Mouse (Mus musculus) intestine, embryonic 16.5 days (tissue): ENCODE measurements around the gene Clint1. TPM values are rescaled to one million over a fixed set of nuclear protein-coding genes. Genes with fewer than 3 reads are reported as not detected.
A peak's percentile ranks its signal among the peaks of the same experiment; 100 is the strongest.

Experiments used
- ATAC-seq: fragments of 200-750 bp; cut with Nextera tagmentation; 2 replicates; pipeline ENCODE4 v1.8.0; 2017; ENCODE audit warnings: moderate TSS enrichment, moderate library complexity
- H3K27ac ChIP-seq: fragments of 300-500 bp; sonication (generic); 2 replicates; pipeline ENCODE4 v1.5.1; 2014; ENCODE audit warnings: mild to moderate bottlenecking, low read length
- H3K27me3 ChIP-seq: fragments of 300-500 bp; sonication (generic); replicated peaks from 2 replicates; pipeline ENCODE4 v1.6.1; 2014; ENCODE audit warnings: low read length, control low read depth, mixed read lengths; ENCODE audit not compliant: control insufficient read depth, insufficient read depth
- H3K36me3 ChIP-seq: fragments of 300-500 bp; sonication (generic); 2 replicates; pipeline ENCODE4 v1.6.1; 2014; ENCODE audit warnings: low read length, control low read depth; ENCODE audit not compliant: control insufficient read depth, insufficient read depth
- H3K4me1 ChIP-seq: fragments of 300-500 bp; sonication (generic); 2 replicates; pipeline ENCODE4 v1.6.1; 2014; ENCODE audit warnings: low read length, control low read depth, mixed read lengths; ENCODE audit not compliant: control insufficient read depth, insufficient read depth
- H3K4me2 ChIP-seq: fragments of 300-500 bp; sonication (generic); 2 replicates; pipeline ENCODE4 v1.6.1; 2014; ENCODE audit warnings: low read depth, low read length, control low read depth
- H3K4me3 ChIP-seq: fragments of 300-500 bp; sonication (generic); 2 replicates; pipeline ENCODE4 v1.5.1; 2014; ENCODE audit warnings: mild to moderate bottlenecking, low read length
- H3K9ac ChIP-seq: fragments of 300-500 bp; sonication (generic); 2 replicates; pipeline ENCODE4 v1.6.1; 2014; ENCODE audit warnings: low read depth, low read length
- H3K9me3 ChIP-seq: fragments of 300-500 bp; sonication (generic); 2 replicates; pipeline ENCODE4 v1.6.1; 2016; ENCODE audit warnings: low read length, control low read depth; ENCODE audit not compliant: control insufficient read depth
- WGBS: fragments of 180-500 bp; shearing (Covaris S2); extraction: QIAGEN DNeasy Blood & Tissue Kit; methylation state at CpG from one replicate; pipeline ENCODE4 v1.1.7; 2014; 5-methylcytosine and 5-hydroxymethylcytosine counted together
- polyA plus RNA-seq: library from polyadenylated mRNA; unstranded; fragments of >200 nt; fragmentation: Nextera tagmentation; extraction: Ambion mirVana; gene quantifications from 2 replicates; pipeline ENCODE4 v1.2.1, GENCODE M21; 2015

Gene Clint1
- polyA plus RNA-seq, 1 experiment from 2014 or later, result 101 TPM

GRCm38 (mm10) chr11:45837257-45837817, 14.5 kb upstream of the Clint1 start:
- Histone ChIP-seq H3K4me1 (peaks cover 11% of the 10 kb centered on the region), H3K9me3 (no peaks in the 10 kb centered on the region), H3K36me3 (no peaks in the 10 kb centered on the region), H3K27me3 (no peaks in the 10 kb centered on the region), H3K9ac (no peak overlapping the region), H3K4me2 (no peak overlapping the region), H3K27ac (peak overlapping the region; percentile 64), H3K4me3 (no peak overlapping the region)
- ATAC-seq, result peak; percentile 13; the same call in 1 of the 2 replicates
- WGBS, result 55% methylated on average over 5 of the region's 5 CpGs

DNA sequence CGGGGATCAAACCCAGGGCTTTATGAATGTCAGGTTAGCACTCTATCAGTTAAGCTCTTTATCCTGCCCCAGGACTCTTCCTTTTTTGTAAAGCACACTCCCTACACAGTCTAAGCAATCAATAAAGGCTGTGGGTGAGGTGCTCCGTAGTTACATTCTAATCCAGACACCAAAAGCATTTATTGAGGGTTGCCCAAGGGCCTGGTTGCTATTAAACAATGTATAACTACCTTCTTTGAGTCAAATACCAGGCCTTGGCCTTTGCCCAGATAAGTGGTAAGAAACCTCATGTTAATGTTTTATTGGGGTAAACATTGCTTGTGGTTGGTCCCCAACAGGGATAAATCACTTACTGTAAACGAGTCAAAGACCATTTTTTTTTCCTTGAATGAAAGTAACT, 13.4 kb upstream of the Clint1 start:
- Histone ChIP-seq H3K27ac (peak overlapping the region; percentile 64), H3K4me2 (no peak overlapping the region), H3K9me3 (no peaks in the 10 kb centered on the region), H3K9ac (no peak overlapping the region), H3K4me1 (peaks cover 11% of the 10 kb centered on the region), H3K27me3 (no peaks in the 10 kb centered on the region), H3K4me3 (no peak overlapping the region), H3K36me3 (no peaks in the 10 kb centered on the region)
- 22% methylated on average over 3 of the region's 3 CpGs for WGBS
- ATAC-seq, result peak; percentile 93

DNA sequence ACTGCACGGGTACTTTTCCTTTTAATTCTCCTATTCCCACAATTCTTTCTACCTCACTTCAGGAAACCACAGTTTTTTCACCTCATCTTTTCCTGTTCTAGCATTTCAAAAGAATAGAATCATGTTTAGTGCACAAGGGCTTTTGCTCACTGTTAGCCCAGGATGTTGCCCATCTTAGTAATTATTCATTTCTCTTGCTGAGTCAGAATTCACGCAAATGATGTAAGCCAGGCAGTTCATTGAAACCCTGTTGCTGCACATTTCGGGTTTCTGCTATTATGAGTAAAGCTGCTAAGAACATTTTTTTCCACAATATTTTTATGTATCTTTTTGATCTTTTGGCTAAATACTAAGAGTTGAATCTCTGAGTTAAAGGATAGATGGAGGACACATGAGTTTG, 11.5 kb upstream of the Clint1 start:
- H3K4me3 ChIP-seq, result no peak overlapping the region
- H3K27me3 ChIP-seq, result no peaks in the 10 kb centered on the region
- whole genome bisulfite sequencing, result 73% methylated on average over 3 of the region's 3 CpGs
- H3K36me3 ChIP-seq, result no peaks in the 10 kb centered on the region
- no peak for ATAC-seq
- H3K9me3 ChIP-seq, result no peaks in the 10 kb centered on the region
- H3K9ac ChIP-seq, result no peak overlapping the region
- peaks cover 9% of the 10 kb centered on the region for H3K4me1 ChIP-seq
- H3K27ac ChIP-seq, result no peak overlapping the region
- H3K4me2 ChIP-seq, result no peak overlapping the region

DNA sequence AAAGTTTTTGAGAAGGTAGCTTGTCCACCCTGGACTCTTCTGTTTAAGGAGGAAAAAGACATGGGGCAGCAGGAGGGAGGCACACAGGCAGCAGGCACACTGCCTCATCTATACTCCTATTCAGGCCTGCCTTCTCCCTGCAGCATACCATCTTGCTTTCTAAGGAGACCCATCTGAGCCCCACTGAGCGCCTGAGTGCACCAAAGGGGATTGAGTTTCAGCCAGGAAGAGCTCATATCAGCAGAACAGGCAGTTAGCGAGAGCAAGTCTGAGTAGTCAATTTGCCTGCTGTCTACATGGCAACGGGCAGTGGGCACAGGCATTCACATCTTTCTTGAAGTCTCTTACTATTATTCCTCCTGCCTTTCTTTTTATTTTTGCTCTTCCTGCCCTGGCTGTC, 5.8 kb upstream of the Clint1 start:
- H3K4me1 ChIP-seq, result peaks cover 6% of the 10 kb centered on the region; the same call in 1 of the 2 replicates
- no peak overlapping the region for H3K4me3 ChIP-seq
- H3K36me3 ChIP-seq, result no peaks in the 10 kb centered on the region
- ATAC-seq, result no peak
- H3K27me3 ChIP-seq, result no peaks in the 10 kb centered on the region
- no peak overlapping the region for H3K9ac ChIP-seq
- H3K4me2 ChIP-seq, result no peak overlapping the region
- H3K27ac ChIP-seq, result no peak overlapping the region
- H3K9me3 ChIP-seq, result no peaks in the 10 kb centered on the region
- WGBS, result 51% methylated on average over 3 of the region's 3 CpGs

DNA sequence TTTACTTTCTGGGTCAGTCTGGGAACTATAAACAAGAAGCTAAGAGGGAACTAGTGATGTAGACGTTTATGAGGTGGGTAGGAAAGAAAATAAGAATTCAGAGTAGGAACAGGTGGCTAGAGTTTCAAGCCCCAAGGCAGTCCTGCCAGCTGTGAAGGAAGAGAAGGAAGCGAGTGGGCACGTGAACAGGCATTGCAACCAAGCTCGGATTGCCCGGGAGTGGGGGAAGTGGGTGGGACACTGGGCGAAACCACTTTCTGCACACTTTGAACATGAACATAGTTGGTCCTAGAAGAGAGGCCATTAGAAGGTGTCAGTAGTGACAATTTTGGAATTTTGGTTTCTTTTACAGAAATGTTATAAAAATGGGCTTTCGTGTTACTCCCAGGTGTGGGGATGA, 4.3 kb upstream of the Clint1 start:
- Histone ChIP-seq H3K9me3 (no peaks in the 10 kb centered on the region), H3K4me3 (no peak overlapping the region), H3K27ac (no peak overlapping the region), H3K4me2 (no peak overlapping the region), H3K36me3 (no peaks in the 10 kb centered on the region), H3K4me1 (peaks cover 6% of the 10 kb centered on the region; the same call in 1 of the 2 replicates), H3K9ac (no peak overlapping the region), H3K27me3 (no peaks in the 10 kb centered on the region)
- 75% methylated on average over 7 of the region's 7 CpGs for WGBS
- no peak for ATAC-seq

DNA sequence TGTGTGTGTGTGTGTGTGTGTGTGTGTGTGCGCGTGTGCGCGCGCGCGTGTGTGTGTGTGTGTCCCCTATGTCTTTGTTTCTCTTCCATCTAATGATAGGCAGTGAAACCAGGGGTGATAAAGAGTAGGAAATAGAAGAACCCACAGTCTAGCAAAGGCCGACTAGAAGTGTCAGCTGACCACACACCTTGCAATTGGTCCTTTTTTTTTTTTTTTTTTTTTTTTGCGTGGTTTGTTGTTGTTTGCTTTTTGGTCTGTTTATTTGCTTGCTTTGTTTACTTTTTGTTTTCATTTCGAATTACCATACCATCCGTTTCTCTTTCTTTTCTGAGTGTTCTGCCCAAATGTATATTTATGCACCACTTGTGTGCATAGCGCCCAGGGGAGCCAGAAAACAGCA, 3.6 kb upstream of the Clint1 start:
- Histone ChIP-seq H3K9ac (no peak overlapping the region), H3K9me3 (no peaks in the 10 kb centered on the region)
- no peak for ATAC-seq

GRCm38 (mm10) chr11:45849203-45849602, 2.6 kb upstream of the Clint1 start:
- WGBS, result 80% methylated on average over 4 of the region's 4 CpGs
- no peaks in the 10 kb centered on the region for H3K9me3 ChIP-seq
- no peak overlapping the region for H3K27ac ChIP-seq
- H3K4me3 ChIP-seq, result no peak overlapping the region
- ATAC-seq, result no peak
- no peak overlapping the region for H3K9ac ChIP-seq
- no peak overlapping the region for H3K4me2 ChIP-seq
- H3K4me1 ChIP-seq, result peaks cover 17% of the 10 kb centered on the region
- H3K27me3 ChIP-seq, result no peaks in the 10 kb centered on the region
- H3K36me3 ChIP-seq, result no peaks in the 10 kb centered on the region

More for the DNA sequence above, 3.6 kb upstream of the Clint1 start:
- H3K4me3 ChIP-seq, result no peak overlapping the region
- H3K4me2 ChIP-seq, result no peak overlapping the region
- no peaks in the 10 kb centered on the region for H3K27me3 ChIP-seq
- H3K36me3 ChIP-seq, result no peaks in the 10 kb centered on the region
- WGBS, result 86% methylated on average over 12 of the region's 12 CpGs
- H3K27ac ChIP-seq, result no peak overlapping the region
- peaks cover 9% of the 10 kb centered on the region for H3K4me1 ChIP-seq

DNA sequence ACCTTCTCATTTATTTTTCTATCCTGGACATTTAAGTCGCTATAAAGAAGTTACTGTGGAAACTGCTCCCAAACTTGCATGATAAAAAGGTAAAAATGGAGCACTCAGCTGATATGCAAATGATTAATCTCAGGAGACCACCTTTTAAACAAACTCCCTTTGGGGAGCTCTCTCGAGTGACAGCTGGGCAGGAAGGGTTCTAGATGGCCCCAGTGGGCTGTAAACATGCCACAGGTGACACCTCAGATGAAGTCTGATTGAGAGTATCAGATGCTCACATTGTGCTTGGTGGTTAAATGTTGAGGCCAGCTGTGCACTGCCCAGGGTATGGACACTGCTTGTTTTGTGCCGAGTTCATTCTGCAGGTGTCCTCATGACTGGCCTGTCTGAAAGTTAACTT, 2.0 kb upstream of the Clint1 start:
- Histone ChIP-seq H3K27ac (0 out of 2 replicates have a peak overlapping the region, but pooled peaks have one; percentile 21), H3K4me3 (no peak overlapping the region), H3K9ac (no peak overlapping the region), H3K27me3 (no peaks in the 10 kb centered on the region), H3K4me1 (peaks cover 23% of the 10 kb centered on the region), H3K4me2 (no peak overlapping the region), H3K9me3 (no peaks in the 10 kb centered on the region), H3K36me3 (no peaks in the 10 kb centered on the region)
- no peak for ATAC-seq
- WGBS, result 39% methylated on average over 3 of the region's 3 CpGs

DNA sequence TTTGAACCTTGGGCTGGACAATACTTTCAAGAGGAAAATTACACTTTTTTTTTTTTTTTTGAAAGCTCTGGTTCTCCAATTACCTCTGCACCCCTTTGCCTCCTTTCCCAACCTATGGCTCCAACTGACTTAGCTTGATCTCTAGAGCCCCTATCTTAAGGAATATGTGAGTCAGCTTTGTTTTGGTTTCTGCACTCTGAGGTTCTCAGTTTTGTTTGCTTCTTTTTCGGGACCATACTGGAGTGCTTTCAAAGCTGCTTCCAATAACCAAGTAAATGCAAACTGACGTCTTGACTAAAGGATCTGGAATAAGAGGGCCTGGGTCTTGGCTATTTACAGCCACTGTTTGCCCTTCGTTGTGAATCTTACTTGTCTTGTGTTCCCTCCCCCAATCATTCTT, 1.5 kb upstream of the Clint1 start:
- 39% methylated on average over 3 of the region's 3 CpGs for WGBS

More for the DNA sequence above, 1.5 kb upstream of the Clint1 start:
- Histone ChIP-seq H3K27ac (no peak overlapping the region), H3K9ac (no peak overlapping the region), H3K9me3 (no peaks in the 10 kb centered on the region), H3K36me3 (no peaks in the 10 kb centered on the region), H3K4me3 (no peak overlapping the region), H3K4me2 (no peak overlapping the region), H3K27me3 (no peaks in the 10 kb centered on the region), H3K4me1 (peaks cover 27% of the 10 kb centered on the region)
- no peak for ATAC-seq
